Mouse (Mus musculus): Measurements from ENCODE around the gene Klf15.

The Klf15 gene

DNA sequence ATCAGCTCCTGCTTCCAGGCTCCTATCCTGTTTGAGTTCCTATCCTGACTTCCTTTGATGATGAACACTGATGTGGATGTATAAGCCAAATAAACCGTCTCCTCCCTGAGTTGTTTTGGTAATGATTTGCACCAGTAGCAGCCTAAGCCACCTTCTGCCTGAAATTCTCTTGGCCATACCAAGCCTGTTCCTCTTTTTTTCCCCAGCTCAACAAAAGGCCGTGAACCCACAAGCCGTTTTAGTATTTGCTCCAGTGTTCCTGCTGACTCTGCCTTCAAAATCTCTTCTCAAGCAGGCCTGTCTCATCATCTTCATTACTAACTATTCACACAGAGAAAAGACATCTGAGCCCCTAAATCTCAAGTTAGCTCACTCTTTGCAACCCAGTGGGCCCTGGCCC is 31.8 kb downstream of the Klf15 start:
- no peak for DNase-seq (ENCODE audit: low spot score)

DNA sequence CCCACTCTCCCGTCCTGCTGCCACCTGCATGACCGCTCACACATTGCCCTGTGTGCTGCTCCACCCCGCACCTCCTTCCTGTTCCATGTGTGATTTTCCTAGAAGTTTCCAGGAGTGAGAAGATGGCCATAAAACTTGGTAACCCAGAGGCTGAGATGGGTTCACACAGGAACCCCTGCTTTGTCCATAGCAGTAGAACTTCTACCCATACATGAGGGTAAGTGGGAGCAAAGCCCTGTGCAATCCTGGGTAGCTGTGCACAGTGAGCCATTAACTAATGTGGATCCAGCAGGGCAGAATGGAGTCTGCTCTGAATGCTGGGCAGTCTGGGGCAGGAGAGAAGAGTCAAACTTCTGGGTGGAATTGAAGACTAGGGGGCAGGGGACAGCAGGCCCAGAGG is 32.2 kb downstream of the Klf15 start:
- no peak for DNase-seq (ENCODE audit: low spot score)

DNA sequence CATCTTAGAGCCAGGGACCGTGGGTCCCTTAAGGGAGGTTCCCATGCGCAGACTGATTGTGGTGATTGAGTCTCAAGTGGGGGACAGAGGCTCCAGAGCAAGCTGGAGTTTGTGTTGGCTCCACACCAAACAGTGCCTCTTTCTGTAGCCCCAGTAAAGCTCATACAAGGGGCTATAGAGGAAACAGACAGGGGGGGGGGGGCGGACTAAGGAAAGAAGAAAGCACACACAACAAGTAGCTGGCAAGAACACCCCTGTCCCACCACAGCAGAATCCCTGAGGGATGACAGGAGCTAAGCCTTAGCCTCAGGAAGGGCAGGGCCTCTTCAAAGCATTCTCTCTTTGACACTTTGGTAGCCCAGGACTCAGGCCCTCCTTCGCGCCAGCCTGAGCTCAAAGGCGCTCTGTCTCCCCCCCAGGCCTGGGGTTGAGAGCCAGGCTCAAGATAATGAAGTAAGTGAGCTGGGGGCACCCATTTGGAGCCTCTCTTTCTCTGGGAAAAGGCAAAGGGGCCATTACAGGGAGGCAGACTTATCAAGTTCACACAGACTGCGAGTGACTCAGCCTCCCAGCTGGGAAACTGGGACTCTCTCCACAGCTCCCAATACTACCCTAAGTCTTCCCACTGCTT is 33.0 kb downstream of the Klf15 start:
- DNase-seq (ENCODE audit: low spot score) = no peak

DNA sequence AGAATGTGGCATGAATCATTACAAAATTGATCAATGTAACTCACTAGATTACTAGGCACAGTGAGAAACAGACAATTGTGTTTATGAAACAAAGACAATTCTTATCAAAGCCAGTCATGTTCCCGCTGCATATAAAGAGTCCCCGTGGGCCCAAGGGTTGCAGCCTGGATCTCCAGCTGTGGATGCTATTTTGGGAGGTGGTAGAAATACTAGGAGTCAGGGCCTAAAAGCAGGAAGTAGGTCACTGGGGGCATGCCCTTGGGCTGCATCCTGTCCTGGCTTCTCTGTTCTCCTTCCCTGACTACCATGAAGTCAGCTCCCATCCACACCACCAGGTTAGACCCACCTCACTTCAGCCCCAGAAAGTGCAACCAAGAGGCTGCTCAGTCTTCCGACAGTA is 33.8 kb downstream of the Klf15 start:
- no peak for DNase-seq (ENCODE audit: low spot score)

DNA sequence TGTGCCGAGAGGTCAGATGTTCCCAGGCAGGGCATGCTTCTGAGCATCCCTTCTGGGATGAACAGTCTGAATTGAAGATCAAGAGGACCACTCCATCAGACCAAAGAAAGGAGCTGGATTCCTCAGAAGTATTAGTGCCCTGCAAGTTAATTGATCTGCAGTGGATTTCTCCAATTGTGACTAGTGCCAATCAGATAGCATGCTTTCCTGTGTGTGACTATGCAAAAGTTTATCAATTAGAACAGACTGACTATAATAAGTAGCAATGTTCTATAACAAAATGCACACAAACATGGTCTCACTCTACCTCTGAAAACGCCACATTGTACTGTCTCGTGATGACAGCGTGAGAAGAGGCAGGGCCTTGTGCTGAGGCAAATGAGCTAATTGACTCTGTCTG is 37.1 kb downstream of the Klf15 start:
- DNase-seq (ENCODE audit: low spot score) = no peak

DNA sequence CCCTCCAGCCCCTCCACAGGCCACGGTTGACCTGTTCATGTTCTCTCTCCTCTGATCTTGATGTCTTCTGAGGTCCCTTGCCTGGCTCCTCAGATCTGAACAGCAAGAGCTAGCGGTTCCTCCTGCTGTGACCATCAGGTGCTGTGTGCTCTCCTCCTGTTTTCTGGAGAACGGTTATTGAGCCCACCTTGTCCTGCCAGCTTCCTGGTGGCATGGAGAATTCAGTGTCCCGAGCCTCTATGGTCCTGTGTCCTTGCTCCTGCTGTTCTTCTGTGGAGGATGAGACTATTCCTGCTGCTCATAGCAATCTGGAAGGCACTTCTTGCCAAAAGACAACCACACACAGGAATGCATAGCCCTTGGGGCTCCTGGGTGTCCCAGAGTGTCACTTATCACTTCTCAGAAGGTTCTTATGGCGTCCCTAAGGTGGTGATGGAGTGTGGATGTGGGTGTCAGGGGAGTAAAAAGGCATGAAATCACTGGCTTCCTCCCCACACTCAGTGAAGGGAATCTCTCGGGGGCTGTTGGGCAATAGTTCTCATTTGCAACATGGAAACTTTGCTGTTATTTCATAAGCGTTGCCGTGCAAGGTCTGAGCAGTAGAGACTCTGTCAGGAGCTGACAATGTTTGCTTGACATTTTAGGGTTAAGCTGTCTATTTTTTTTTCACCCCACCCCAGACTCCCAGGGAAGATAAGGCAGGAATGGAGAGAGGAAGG is 39.0 kb downstream of the Klf15 start:
- DNase-seq (ENCODE audit: low spot score) = peak; percentile 33

DNA sequence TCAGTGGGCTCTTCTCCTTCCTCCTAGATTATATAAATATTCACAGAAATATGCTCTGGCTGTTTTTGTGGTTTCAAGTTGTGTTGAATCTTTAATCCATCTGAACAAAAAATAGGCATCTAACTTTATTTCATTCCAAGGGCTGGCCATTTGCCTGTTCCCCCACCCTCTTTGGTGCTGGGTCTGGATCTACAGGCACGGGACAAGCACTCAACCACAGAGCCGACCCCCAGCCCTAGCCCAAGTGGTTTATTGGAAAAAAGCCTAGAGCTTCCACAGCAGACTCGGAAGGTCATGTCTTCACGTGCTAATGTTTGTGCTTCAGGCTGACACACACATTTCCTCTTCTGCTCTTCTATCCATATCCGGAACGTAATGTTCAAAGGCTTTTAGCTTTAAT is 43.5 kb downstream of the Klf15 start:
- peak; percentile 78 for DNase-seq (ENCODE audit: low spot score)

DNA sequence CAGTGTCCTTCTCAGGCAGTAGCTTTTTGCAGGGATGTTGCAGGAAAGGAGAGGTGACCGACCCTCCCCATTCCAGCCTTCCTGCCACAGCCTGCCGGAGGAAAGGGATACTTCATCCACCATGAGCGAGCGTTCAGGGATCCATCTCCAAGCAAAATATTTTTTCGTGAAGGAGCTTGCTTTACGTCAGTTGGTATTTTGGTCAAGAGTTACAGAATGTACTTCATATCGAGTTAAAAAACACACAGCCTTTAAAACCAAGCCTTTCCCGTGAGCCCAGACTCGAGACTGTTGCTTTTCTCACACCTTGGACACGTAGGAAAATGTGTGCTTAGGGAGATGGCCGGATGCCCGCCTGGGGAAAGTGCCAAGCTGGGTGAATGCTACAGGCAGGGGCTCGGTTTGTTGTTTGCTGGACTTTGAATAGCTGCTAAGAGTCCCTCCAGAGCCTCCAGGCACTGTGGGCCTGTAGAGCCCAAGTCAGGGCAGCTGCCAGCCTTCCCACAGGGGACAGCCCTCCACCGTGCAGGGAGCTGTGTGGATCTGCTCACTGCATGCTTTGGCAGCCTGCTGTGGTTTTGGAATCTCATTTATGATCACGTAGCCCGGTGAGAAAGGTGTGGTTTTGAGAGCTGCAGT is 44.4 kb downstream of the Klf15 start:
- DNase-seq (ENCODE audit: low spot score) = peak; percentile 95

DNA sequence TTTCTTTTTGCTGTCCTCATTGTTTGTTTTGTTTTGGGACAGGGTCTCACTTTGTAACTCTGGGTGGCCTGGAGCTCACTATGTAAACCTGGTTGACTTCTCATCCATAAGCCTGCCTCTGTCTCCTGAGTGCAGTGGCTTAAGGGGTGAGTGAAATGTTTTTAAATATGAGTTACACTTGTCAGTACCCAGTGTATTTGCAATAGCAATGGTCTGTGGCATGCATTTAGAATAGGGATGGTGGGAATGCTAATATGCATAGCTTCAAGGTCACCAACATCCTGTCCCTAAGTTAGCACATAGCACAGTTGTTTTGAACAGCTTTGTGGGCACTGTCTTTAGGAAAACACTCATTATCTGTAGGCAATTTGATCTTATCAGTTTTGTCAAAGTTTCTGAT is 45.1 kb downstream of the Klf15 start:
- DNase-seq (ENCODE audit: low spot score) = no peak

DNA sequence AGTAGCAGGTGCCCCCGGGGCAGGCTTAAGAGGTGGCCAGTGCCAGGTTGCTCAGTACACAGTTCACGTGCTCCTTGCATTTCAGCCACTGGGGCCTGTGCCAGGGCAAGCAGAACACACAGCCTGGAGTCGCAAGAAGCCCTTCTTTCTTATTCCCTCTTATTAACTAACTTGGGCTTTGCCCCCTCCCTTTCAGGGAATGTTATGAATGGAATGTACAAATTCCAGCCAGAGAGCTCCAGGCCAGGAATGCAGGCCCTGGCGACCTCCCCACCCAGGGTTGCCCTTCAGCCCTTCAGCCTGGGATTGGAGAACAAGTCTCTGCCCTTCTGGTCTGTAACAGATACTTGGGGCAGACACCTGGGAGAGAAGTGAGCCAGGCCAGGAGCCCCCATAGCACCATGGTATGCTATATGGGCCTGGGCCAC is 45.8 kb downstream of the Klf15 start:
- peak; percentile 93 for DNase-seq (ENCODE audit: low spot score)

DNA sequence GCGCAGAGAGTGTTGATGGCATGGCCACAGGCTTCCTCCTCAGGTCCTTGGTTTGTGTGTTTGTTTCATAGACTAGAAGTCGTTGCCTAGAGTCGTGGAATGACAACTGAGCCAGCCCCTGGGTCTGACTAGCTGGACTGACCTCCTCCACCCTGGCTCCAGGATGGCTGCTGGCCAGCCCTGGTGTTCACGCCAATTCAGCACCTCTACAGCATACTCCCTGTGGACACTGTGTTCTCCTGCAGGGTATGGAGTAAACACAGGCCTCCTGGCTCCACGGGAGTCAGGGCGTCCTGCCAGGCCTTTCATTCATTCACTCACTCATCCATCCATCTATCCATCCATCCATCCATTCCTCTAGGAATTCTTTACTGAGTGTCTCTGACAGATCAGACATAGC is 46.7 kb downstream of the Klf15 start:
- DNase-seq (ENCODE audit: low spot score) = peak; percentile 93

DNA sequence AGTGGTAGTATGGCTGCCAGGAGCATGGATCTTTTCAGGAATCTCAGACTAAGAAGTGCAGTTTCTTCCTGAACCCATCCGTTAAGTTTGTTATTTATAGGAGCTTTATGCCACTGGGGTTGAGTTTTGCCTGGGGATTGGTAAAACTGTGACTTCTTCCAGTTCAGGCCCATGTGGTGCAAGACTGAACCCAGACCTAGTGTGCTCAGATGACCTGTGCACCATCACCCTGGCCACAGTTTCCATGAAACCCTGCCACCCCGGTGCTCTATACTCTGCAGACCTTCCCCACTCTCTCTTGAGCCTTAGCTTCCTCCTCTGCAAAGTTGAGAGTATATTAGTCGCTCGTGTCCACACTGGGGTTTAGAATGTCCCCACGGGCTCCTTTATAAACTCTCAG is 50.0 kb downstream of the Klf15 start:
- no peak for DNase-seq (ENCODE audit: low spot score)

DNA sequence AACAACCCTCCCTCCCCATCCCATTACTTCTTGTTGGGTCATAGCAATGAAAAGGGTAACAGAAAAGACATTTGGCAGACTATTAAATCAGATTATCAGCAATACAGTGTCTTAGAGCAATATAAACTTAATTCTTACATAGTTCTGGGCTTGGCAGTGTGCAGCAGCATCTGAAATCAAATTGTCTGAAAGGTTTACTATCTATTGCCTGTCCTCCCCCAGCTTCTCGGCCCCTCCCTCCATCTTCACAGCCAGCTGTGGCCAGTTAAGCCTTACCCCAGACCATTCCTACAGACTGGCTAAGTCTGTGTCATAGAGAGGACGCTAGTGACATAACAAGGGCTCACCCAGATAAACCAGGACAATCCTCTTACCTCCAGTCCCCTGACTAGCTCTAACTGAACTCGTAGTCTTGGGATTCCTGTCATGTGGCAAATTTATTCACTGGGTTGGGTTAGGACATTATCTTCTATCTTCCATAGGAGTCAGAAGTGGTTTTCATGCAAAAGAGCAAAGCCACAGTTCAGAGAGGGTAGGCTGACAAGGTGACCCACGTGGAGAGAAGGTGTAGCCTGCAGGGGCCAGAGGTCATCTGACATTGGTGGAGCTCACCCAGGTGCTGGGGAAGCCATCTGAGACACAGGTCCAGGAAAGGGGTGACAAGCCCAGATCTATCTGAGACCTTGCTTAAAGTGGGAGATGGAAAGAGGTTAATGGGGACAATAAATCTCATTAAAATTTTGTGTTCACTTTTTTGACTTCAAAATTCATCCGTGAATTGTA is 50.9 kb downstream of the Klf15 start:
- no peak for DNase-seq (ENCODE audit: low spot score)

DNA sequence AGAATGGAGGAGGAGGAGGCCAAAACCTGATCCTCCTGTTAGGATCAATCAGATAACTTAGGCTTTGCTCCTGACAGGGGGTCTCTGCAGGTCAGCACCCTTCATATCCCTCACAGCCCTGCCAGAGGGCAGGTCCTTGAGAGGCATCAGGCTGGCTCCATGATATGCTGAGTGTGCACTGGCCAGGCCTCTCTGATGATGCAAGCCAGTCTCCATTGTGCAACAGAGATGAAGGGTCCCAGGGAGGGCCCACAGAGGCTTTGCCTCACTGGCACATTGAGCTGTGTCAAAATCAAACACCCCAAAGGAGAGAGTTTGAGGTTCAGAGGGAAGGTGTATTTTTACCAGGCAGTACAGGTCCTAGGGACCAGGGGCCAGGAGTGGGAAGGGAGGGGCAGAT is 52.0 kb downstream of the Klf15 start:
- DNase-seq (ENCODE audit: low spot score) = peak; percentile 71

DNA sequence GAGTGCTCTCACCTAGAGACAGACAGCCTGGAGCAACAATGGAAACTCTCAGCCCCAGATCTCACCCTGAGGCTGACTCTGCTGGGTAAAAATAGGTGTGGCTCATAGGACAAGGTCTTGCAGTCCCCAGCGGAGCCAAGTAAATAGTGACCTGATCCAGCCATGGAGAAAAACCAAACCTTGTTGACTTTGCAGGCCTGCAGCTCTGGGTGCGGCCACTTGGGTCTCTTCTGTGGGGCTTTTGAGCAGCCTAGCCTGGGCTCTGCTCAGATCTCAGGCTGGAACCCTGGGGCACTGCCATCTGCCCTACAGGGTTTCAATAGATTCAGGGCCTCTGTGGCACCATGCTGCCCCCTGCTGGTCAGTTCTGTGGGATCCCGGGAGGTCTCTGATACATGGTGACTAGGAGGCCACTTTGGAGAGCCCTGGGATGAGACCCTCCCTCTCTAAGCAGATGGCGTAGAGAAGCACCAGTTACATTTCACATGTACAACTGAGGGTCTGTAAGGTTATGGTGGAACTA is 52.6 kb downstream of the Klf15 start:
- peak; percentile 91 for DNase-seq (ENCODE audit: low spot score)

DNA sequence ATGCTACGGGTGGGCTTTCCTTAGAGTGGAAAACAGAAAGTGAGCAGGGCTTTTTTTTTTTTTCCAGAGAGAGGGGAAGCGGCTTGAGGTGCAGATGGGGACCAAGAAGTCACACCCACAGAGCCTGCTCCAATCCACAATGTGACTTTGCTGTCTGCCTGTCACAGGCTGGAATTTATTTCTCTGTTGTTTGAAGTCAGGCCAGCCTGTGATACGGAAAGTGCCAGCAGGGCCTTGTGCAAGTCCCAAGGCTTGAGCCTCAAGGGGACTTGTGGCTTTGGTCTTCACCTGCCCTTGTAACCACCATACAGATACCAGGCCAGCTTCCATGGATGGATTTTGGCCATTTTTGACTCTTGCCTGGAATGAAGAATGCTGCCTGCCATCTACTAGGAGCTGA is 56.5 kb downstream of the Klf15 start:
- DNase-seq (ENCODE audit: low spot score) = no peak

DNA sequence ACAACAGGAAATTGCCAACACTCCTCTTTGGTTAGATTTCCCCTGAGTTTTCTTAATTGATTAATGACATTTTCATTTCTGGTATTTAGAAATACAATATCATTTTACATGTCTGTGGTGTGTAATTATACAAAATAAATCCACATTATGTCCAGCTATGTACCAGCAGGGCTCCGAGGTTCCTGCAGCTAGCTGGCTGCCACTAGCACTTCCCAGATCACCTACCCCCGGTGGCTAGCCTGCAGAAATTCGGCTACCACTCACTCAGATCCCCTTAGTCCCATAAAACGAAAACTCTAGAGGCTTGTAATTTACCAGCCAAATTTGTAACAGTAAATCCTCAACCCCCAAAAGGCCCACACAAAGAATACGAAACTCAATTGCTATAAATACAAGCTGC is 57.0 kb downstream of the Klf15 start:
- no peak for DNase-seq (ENCODE audit: low spot score)
